Mouse (Mus musculus) limb, embryonic 13.5 days (tissue): ENCODE data around the gene Mllt6. TPM values are rescaled to one million over a fixed set of nuclear protein-coding genes. Genes with fewer than 3 reads are reported as not detected.
"Not testable (repeated sequence)": the region's sequence is repeated elsewhere in the genome, so short reads cannot be mapped to it uniquely, and the experiment has no call there.

Experiments
- ATAC-seq: fragments of 200-750 bp; cut with Nextera tagmentation; 2 replicates; pipeline ENCODE4 v1.8.0; 2017; ENCODE audit warnings: low read depth, moderate number of reproducible peaks, moderate TSS enrichment; ENCODE audit not compliant: low FRiP score
- H3K27ac ChIP-seq: fragments of 300-500 bp; sonication (generic); 2 replicates; pipeline ENCODE4 v1.5.1; 2015; ENCODE audit warnings: inconsistent platforms, mild to moderate bottlenecking, moderate library complexity
- H3K27me3 ChIP-seq: fragments of 300-500 bp; sonication (generic); 2 replicates; pipeline ENCODE4 v1.6.1; 2015; ENCODE audit warnings: mild to moderate bottlenecking, inconsistent platforms
- H3K36me3 ChIP-seq: fragments of 300-500 bp; sonication (generic); 2 replicates; pipeline ENCODE4 v1.6.1; 2015; ENCODE audit warnings: inconsistent platforms, mild to moderate bottlenecking, moderate library complexity
- H3K4me1 ChIP-seq: fragments of 300-500 bp; sonication (generic); 2 replicates; pipeline ENCODE4 v1.6.1; 2015; ENCODE audit warnings: inconsistent platforms
- H3K4me2 ChIP-seq: fragments of 300-500 bp; sonication (generic); replicated peaks from 2 replicates; pipeline ENCODE4 v1.6.1; 2015; ENCODE audit warnings: inconsistent platforms, mild to moderate bottlenecking, moderate library complexity
- H3K4me3 ChIP-seq: fragments of 300-500 bp; sonication (generic); 2 replicates; pipeline ENCODE4 v1.5.1; 2015; ENCODE audit warnings: moderate library complexity, mild to moderate bottlenecking, inconsistent platforms
- H3K9ac ChIP-seq: fragments of 300-500 bp; sonication (generic); 2 replicates; pipeline ENCODE4 v1.6.1; 2015; ENCODE audit warnings: mild to moderate bottlenecking, inconsistent platforms
- H3K9me3 ChIP-seq: fragments of 300-500 bp; sonication (generic); 2 replicates; pipeline ENCODE4 v1.6.1; 2016; ENCODE audit warnings: inconsistent platforms
- WGBS: fragments of 180-500 bp; shearing (Covaris S2); methylation state at CpG from one replicate; pipeline ENCODE4 v1.1.7; 2015; 5-methylcytosine and 5-hydroxymethylcytosine counted together
- polyA plus RNA-seq: library from polyadenylated mRNA; unstranded; fragments of >200 nt; fragmentation: Nextera tagmentation; extraction: Ambion mirVana; gene quantifications from 2 replicates; pipeline ENCODE4 v1.2.1, GENCODE M21; 2015

Gene Mllt6
- polyA plus RNA-seq, 1 experiment from 2014 or later: 3.3 TPM

DNA sequence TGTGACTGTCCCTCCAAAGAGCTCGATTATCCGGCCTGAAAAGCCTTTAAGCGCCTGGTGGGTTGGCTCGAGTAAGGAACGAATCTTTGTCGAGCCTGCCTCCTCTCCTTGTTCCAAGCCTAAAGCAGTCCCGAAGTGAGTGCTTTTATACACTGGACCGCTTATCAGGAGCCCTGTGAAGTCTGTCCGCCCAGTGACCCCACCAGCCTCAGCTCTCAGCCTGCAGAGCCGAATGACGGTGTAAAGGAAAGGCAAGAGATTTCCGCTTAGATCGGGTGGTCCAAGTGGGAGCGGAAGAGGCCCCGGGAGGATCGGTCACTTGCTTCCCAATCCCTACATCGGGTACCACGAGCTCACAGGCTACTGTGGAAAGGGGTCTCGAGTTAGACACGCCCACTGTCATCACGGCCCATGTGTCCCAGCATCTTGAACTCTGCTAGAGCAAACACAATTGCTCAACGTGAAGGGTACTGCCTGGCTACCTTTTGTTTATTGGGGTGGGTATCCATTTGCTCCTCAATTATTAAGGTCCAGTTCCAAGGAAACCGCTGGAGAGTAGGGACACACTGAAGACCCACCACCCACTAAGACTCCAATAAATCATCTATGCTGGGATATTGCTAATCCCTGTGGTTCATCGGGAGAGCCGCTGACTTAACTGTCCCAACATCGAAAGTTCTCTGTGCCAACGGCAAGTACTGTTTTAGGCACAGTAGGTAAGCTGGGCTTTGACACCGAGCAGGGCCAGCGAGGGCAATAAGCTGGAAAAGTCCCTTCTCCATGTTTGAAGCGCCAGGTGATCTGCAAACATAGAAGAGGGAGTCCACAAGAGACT lies 37.7 kb downstream of the Mllt6 start:
- peak overlapping the region; percentile 89 for H3K4me3 ChIP-seq
- 15% methylated on average over 30 of the region's 30 CpGs for WGBS
- ATAC-seq: no peak
- H3K9ac ChIP-seq: peak overlapping the region; percentile 90
- peak overlapping the region; percentile 99 for H3K27ac ChIP-seq
- H3K4me2 ChIP-seq: peak overlapping the region; percentile 90
- peaks cover 51% of the 10 kb centered on the region for H3K4me1 ChIP-seq
- peaks cover 12% of the 10 kb centered on the region for H3K36me3 ChIP-seq
- no peaks in the 10 kb centered on the region for H3K27me3 ChIP-seq
- H3K9me3 ChIP-seq: no peaks in the 10 kb centered on the region

DNA sequence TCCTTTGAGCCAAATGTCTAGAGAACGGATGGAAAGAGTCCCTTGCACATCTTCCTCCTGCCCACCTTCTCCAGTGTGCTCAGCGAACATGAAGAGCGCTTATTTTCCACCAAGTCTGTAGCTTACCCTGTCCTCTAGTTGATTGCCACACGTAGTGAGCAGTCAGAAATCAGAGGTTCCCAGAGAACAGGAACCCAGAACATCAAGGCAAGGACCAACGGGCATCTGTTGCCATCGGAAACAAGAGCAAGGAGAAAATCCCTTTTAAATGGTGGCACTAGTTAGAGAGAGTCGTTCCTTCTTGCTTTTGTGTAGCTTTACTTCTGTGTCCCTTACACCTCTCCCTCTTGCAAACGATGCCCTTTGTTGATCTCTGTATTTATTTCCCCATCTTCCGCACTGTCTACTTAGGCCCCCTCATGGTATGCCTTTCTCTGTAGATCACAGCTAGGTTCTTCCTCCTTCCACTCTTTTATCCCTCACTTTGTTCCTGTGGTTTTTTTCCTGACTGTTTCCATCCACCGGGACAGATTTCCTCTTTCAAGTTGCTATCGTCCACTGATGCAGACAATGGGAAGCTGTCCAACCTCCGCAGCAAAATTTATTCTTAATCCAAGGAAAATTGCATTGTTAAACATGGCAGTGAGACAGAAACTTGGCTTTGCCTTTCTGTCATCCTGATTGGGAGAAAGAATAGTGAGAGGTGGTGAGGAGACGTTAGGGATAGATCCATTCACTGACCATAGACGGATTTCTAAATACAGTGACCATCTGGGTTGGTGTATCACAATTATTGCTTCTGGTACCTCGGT lies 38.6 kb downstream of the Mllt6 start:
- no peaks in the 10 kb centered on the region for H3K27me3 ChIP-seq
- H3K9me3 ChIP-seq: no peaks in the 10 kb centered on the region
- H3K4me3 ChIP-seq: peak overlapping the region; percentile 89
- peaks cover 20% of the 10 kb centered on the region for H3K36me3 ChIP-seq
- H3K27ac ChIP-seq: peak overlapping the region; percentile 87; the same call in 1 of the 2 replicates
- H3K4me1 ChIP-seq: peaks cover 42% of the 10 kb centered on the region
- ATAC-seq: no peak
- H3K9ac ChIP-seq: no peak overlapping the region; the same call in 1 of the 2 replicates
- WGBS: 52% methylated on average over 15 of the region's 15 CpGs
- peak overlapping the region; percentile 90 for H3K4me2 ChIP-seq

DNA sequence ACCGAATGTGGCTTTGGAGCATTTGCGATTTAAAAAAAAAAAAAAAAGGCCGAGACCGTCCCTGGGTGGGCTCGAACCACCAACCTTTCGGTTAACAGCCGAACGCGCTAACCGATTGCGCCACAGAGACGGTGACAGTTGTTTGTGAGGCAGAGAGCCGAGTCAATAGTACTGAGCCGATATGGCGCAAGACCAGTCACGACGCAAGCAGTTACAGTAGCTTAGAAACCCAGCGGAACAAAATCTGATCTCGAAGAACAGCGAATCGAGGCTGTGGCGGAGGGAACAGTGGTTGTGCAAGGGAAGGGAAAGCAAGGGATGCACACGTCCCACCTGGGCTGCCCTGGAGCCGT lies 39.2 kb downstream of the Mllt6 start:
- H3K4me3 ChIP-seq: peak overlapping the region; percentile 89
- H3K36me3 ChIP-seq: peaks cover 26% of the 10 kb centered on the region
- ATAC-seq: no peak
- H3K4me2 ChIP-seq: peak overlapping the region; percentile 90
- H3K4me1 ChIP-seq: peaks cover 36% of the 10 kb centered on the region
- 0% methylated on average over 24 of the region's 24 CpGs for WGBS
- H3K27me3 ChIP-seq: no peaks in the 10 kb centered on the region
- no peaks in the 10 kb centered on the region for H3K9me3 ChIP-seq
- H3K27ac ChIP-seq: peak overlapping the region; percentile 87
- peak overlapping the region; percentile 72 for H3K9ac ChIP-seq

DNA sequence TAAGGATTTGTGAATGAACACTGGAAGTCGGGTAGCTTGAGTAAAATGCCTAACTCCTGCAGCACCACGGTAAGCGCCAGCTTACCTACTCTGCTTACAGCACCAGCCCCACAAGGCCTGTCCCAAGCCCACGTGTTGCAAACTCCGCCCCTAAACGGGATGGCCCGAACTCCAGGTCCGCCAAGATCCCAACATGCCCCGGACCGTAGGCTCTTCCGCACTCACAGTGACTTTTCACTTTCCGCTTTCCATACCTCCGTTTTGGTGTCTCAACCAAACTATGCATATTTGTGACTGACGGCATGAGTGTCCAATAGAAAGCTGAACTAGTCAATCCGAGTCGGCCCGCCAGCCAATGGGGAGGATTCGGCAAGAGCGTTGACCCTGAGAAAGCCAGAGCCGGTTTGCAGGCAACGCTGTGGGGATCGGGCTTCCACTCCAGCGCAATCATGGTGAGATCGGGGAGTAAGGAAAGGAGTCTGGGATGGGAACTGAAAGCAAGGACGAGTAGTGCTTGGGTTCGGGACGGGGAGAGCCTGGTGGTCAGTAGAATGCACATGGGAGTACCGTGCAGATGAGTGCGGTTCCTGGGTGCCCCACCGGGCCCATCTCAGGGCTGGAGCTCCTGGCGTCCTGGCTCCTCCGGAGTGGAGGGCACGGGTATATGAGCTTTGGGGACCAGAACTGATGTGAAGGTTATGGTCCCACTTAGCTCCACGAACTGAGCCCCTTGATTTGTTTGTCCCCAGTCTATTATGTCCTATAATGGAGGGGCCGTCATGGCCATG lies 40.0 kb downstream of the Mllt6 start, which contains the start of gene Psmb3:
Gene Psmb3 (plus strand): TSS at position 361 of the 788 bp plus-strand sequence.
- Histone ChIP-seq H3K27me3 (no peaks in the 10 kb centered on the region), H3K36me3 (peaks cover 34% of the 10 kb centered on the region), H3K9me3 (no peaks in the 10 kb centered on the region), H3K9ac (peak within 1 kb of the TSS; percentile 88), H3K4me2 (peak within 1 kb of the TSS; percentile 90), H3K27ac (peak within 1 kb of the TSS; percentile 87), H3K4me1 (peaks cover 28% of the 10 kb centered on the region), H3K4me3 (peak within 1 kb of the TSS; percentile 89)
- peak; percentile 92 for ATAC-seq
- under 1% methylated on average over 35 of the region's 35 CpGs for WGBS

DNA sequence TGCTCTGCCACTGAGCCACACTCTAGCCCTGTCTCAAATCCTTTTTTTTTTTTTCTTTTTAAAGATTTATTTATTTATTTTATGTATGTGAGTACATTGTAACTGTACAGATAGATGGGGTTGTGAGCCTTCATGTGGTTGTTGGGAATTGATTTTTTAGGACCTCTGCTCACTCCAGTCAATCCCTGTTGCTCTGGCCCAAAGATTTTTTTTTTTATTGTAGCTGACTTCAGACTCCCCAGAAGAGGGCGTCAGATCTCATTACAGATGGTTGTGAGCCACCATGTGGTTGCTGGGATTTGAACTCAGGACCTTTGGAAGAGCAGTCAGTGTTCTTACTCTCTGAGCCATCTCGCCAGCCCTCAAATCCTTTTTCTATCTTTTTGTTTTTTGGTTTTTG lies 46.9 kb downstream of the Mllt6 start:
- not testable (repeated sequence) for H3K4me2 ChIP-seq, H3K27me3 ChIP-seq, H3K27ac ChIP-seq, H3K4me1 ChIP-seq, H3K9ac ChIP-seq, H3K9me3 ChIP-seq, H3K4me3 ChIP-seq, ATAC-seq
- H3K36me3 ChIP-seq: peaks cover 86% of the 10 kb centered on the region
- 79% methylated on average over 2 of the region's 2 CpGs for WGBS

DNA sequence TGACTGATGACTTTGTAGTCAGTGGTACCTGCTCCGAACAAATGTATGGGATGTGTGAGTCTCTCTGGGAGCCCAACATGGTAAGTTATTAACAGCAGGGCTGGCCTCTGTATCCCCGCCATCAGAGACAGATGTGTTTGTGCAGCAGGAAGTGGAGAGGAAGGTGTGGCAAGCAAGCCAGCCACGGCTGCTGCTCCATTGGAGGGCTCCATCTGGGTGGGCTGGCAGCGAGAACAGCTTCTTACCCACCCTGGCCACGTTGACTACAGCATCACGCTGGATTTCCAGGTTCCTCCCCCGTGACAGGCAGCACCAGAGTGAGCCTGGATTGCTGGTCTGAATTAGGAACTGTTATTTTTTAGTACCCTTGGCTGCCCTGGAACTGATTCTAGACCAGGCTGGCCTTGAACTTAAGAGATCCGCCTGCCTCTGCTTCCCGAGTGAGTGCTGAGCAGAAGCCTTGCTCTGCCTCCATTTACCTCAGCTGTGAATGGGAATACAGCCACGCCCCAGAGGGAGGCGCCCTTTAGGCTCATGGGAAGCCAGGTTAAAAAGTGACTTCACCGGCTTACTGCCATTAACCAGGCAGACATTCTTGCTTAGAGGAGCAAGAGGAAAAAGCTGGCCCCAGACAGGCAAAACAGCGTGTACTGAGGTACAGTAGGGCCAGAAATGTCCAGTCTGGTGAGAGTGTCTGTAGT lies 48.1 kb downstream of the Mllt6 start:
- H3K36me3 ChIP-seq: peaks cover 80% of the 10 kb centered on the region
- H3K27me3 ChIP-seq: no peaks in the 10 kb centered on the region
- H3K9ac ChIP-seq: no peak overlapping the region
- no peak for ATAC-seq
- H3K27ac ChIP-seq: no peak overlapping the region
- H3K4me1 ChIP-seq: no peaks in the 10 kb centered on the region
- no peaks in the 10 kb centered on the region for H3K9me3 ChIP-seq
- H3K4me2 ChIP-seq: no peak overlapping the region
- no peak overlapping the region for H3K4me3 ChIP-seq
- 78% methylated on average over 13 of the region's 13 CpGs for WGBS

DNA sequence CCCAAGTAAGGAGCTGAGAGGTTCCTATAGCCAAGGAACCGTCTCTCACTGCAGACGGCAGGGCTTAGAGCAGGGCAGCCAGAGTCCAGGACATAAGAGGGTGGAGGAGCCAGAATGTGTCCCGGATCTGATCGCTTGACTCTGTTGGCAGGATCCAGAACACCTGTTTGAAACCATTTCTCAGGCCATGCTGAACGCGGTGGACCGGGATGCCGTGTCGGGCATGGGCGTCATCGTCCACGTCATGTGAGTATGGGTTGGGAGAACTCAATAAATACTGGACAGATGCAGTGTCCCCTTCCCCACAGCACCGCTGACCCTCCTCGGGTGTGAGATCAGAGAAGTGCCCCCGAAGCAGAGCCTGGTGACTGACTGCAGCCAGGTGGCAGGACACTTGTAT lies 49.1 kb downstream of the Mllt6 start:
- H3K4me3 ChIP-seq: no peak overlapping the region
- no peaks in the 10 kb centered on the region for H3K4me1 ChIP-seq
- no peak for ATAC-seq
- no peak overlapping the region for H3K9ac ChIP-seq
- H3K36me3 ChIP-seq: peaks cover 80% of the 10 kb centered on the region
- no peaks in the 10 kb centered on the region for H3K27me3 ChIP-seq
- no peaks in the 10 kb centered on the region for H3K9me3 ChIP-seq
- no peak overlapping the region for H3K27ac ChIP-seq
- WGBS: 93% methylated on average over 15 of the region's 15 CpGs
- no peak overlapping the region for H3K4me2 ChIP-seq

DNA sequence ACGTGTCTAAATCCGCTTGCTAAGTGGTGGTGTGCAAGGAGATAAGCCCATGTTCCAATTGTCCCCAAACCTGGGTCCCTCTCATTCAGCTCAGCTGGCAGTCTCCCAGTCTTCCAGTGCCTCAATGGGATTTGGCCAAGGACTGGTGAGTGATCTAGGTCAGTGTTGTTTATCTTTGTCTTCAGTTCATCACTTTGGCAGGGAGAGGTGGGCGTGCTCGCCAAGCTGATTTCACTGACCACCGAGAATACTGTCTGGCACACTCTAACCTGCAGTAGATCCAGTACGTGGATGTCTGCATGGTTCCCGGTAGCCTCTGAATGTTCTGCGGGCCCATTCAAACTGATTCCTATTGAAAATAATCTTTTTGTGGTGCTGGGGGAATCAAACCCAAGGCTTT lies 50.7 kb downstream of the Mllt6 start:
- H3K9me3 ChIP-seq: no peaks in the 10 kb centered on the region
- no peak for ATAC-seq
- H3K4me1 ChIP-seq: no peaks in the 10 kb centered on the region
- no peak overlapping the region for H3K4me3 ChIP-seq
- no peak overlapping the region for H3K9ac ChIP-seq
- no peak overlapping the region for H3K27ac ChIP-seq
- 93% methylated on average over 8 of the region's 8 CpGs for WGBS
- no peak overlapping the region for H3K4me2 ChIP-seq
- no peaks in the 10 kb centered on the region for H3K27me3 ChIP-seq
- H3K36me3 ChIP-seq: peaks cover 80% of the 10 kb centered on the region

DNA sequence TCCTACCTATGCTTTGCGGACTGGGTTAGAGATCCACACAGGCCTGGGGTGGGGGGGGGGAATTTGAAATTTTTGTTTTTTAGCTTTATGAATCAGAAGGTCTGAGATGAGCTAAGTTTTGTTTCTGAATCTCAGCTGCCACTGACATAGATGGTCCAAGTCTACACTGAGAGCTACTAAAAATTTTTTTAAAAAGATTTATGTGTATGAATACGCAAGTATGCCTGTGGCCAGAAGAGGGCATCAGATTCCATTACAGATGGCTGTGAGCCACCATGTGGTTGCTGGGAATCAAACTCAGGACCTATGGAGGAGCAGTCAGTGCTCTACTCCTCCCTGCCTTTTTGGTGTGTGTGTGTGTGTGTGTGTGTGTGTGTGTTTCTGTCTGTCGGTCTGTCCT lies 51.1 kb downstream of the Mllt6 start:
- WGBS: 92% methylated on average over 3 of the region's 3 CpGs

DNA sequence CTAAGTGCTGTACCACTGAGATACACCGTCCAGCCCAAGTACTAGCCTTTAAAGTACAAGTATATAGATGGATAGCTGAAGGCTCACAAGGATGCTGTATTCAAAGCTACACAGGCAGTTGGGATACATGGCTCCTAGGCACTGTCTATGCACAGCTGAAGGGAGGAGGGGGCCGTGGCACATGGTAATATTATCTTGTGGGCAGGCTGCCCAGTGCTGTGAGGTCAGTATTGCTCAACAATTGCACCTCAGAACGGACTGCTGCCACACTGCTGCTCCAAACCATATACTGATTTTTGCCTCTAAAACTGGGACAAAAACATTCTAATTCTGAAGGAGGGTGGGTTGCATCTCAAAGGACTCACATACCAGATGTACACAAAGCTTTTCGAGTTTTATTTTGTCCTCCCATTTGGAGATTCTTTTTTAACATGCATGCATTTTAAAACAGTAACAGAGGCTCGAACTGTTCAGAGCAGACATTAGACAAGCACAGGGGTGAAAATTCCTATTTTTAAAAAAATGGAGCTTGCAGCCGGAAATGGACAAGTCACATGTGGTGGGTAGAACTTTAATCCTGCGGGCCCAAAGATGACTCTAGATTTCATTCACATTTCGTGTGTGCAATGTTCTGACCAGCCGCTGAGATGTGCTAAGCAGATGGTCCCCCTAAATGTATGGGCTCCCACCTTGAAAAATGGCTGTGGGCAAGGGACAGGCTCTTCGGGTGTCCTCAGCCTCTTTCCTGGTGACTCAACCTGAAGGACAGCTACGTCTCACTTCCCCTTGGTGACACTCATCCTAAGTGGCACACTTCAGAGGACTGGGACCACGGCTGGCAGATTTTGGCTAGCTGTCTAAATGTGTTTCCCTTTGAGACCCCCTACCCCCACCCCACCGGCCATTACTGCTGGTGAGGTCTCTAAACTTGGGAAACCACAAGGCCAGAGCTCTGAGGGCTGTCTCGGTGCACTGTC lies 51.9 kb downstream of the Mllt6 start:
- no peak overlapping the region for H3K4me3 ChIP-seq
- H3K4me2 ChIP-seq: no peak overlapping the region
- H3K27ac ChIP-seq: no peak overlapping the region
- no peaks in the 10 kb centered on the region for H3K4me1 ChIP-seq
- 89% methylated on average over 14 of the region's 14 CpGs for WGBS
- peaks cover 87% of the 10 kb centered on the region for H3K36me3 ChIP-seq
- H3K9ac ChIP-seq: no peak overlapping the region
- ATAC-seq: no peak
- no peaks in the 10 kb centered on the region for H3K9me3 ChIP-seq
- H3K27me3 ChIP-seq: no peaks in the 10 kb centered on the region

More for the DNA sequence above, 51.1 kb downstream of the Mllt6 start:
- ATAC-seq: no peak
- H3K4me1 ChIP-seq: no peaks in the 10 kb centered on the region
- H3K9me3 ChIP-seq: no peaks in the 10 kb centered on the region
- no peak overlapping the region for H3K27ac ChIP-seq
- no peaks in the 10 kb centered on the region for H3K27me3 ChIP-seq
- no peak overlapping the region for H3K4me3 ChIP-seq
- H3K36me3 ChIP-seq: peaks cover 80% of the 10 kb centered on the region
- H3K4me2 ChIP-seq: no peak overlapping the region
- H3K9ac ChIP-seq: no peak overlapping the region
